Mouse (Mus musculus): ENCODE data around the gene Fnbp1l. TPM values are rescaled to one million over a fixed set of nuclear protein-coding genes. Genes with fewer than 3 reads are reported as not detected.
A peak's percentile ranks its signal among the peaks of the same experiment; 100 is the strongest.

Fnbp1l gene
- polyA plus RNA-seq, 1 experiment from 2014 or later: 273 TPM

DNA sequence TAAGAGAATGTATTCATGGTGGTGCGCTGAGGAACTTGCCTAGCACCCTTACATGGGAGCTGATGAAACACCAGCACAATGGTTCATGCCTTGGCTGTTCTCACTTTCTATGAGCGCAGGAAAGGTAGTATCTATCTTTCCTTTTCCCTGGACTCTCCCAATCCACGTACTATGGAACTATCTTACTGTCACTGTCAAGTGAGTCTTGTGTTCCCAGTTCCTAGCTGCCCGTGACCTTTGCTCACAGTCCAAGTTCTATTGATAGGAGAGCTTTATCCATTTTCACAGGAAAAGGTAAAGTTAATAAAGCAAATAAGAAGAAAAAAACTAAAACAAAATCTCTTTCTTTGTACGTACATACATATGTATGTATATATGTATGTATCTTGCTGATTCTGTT lies 28.7 kb downstream of the Fnbp1l start:
- 88% methylated on average over 5 of the region's 5 CpGs for WGBS
- H3K4me3 ChIP-seq: no peak overlapping the region
- ATAC-seq (replicated peaks): 0 out of 2 replicates have a peak, but pooled peaks have one; percentile 27

DNA sequence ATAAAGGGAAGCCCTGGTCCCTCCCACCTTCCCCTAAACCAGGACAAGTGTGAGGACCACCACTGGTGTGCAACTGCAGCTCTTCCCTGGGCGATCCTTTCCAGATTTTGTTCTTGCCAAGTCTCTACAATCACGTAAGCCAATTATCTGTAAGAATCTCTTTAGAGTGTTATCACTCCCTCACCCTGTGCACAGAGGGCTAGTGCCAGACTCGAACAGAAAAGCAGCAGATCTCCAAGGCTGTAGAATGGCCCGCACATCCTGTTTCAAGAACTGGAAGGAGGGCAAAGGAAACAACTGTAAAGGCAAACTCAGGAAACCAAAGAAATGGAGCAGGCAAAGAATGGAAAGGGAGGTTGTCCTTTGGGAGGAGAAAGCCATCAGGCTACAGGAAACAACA lies 29.2 kb downstream of the Fnbp1l start:
- Histone ChIP-seq H3K4me3 (no peak overlapping the region), H3K9me3 (no peaks in the 10 kb centered on the region), H3K4me2 (no peak overlapping the region), H3K27me3 (replicated peaks) (no peaks in the 10 kb centered on the region), H3K36me3 (replicated peaks) (no peaks in the 10 kb centered on the region), H3K9ac (no peak overlapping the region), H3K4me1 (peaks cover 24% of the 10 kb centered on the region; the same call in 1 of the 2 replicates), H3K27ac (no peak overlapping the region)
- WGBS: 67% methylated on average over 4 of the region's 4 CpGs
- no peak for ATAC-seq (replicated peaks)

More for the DNA sequence above, 28.7 kb downstream of the Fnbp1l start:
- Histone ChIP-seq H3K27ac (no peak overlapping the region), H3K36me3 (replicated peaks) (no peaks in the 10 kb centered on the region), H3K4me2 (no peak overlapping the region), H3K9ac (no peak overlapping the region), H3K27me3 (replicated peaks) (no peaks in the 10 kb centered on the region), H3K9me3 (no peaks in the 10 kb centered on the region), H3K4me1 (peaks cover 24% of the 10 kb centered on the region; the same call in 1 of the 2 replicates)

DNA sequence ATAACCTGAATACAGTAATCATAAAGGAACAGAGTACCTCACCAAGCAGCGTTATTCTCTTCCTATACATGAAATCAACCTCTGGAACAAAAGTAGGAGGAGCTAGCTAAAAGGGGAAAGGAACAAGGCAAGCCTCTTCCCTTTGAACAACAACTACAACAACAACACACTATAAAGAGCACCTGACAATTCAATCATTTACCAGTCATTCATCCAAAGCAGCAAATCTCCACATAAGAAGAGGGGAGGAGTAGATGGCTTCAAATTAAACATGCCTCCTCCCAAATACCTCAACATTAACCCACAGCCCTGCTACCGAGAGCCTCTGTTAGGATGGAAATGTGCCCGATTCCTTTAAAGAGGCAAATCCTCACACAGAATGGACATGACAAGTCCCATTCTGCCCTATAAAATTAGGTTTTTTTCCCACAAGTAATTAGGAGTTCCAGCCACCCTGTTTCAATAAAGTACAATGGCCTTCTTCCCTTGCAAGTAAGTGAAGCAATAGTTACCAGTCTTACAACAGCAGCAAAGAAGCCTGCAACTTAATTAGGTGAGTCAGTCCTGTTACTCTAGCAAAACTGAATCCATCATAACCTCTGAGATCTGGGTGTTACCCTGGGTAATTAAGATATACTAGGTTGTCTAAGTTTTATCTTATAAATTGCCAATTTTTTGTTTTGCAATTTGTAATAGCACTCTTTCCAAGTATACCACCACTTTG lies 32.4 kb downstream of the Fnbp1l start:
- Histone ChIP-seq H3K4me3 (no peak overlapping the region), H3K27me3 (replicated peaks) (no peaks in the 10 kb centered on the region), H3K36me3 (replicated peaks) (no peaks in the 10 kb centered on the region), H3K9me3 (no peaks in the 10 kb centered on the region), H3K27ac (no peak overlapping the region), H3K9ac (no peak overlapping the region), H3K4me1 (peaks cover 17% of the 10 kb centered on the region; the same call in 1 of the 2 replicates), H3K4me2 (no peak overlapping the region)
- no peak for ATAC-seq (replicated peaks)
- 66% methylated on average over 3 of the region's 3 CpGs for WGBS

DNA sequence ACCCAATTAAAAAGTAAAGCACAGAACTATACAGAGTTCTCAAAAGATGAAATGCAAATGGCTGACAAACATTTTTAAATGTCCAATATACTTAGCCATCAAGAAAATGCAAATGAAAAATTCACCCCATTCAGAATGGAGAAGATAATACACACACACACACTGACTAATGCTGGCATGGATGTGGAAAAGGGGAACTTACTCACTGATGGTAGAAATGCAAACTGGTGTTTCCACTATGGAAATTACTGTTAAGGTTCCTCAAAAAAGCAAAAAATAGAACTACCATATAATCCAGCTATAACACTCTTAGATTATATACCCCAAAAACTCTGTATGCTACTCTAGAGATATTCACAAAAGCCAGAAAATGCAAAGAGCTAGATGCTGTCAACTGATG lies 42.2 kb downstream of the Fnbp1l start:
- Histone ChIP-seq H3K27me3 (replicated peaks) (no peaks in the 10 kb centered on the region), H3K9me3 (no peaks in the 10 kb centered on the region), H3K4me2 (no peak overlapping the region), H3K36me3 (replicated peaks) (peaks cover 6% of the 10 kb centered on the region; the same call in 1 of the 2 replicates), H3K9ac (no peak overlapping the region), H3K4me3 (no peak overlapping the region), H3K27ac (no peak overlapping the region), H3K4me1 (no peaks in the 10 kb centered on the region)
- no peak for ATAC-seq (replicated peaks)

DNA sequence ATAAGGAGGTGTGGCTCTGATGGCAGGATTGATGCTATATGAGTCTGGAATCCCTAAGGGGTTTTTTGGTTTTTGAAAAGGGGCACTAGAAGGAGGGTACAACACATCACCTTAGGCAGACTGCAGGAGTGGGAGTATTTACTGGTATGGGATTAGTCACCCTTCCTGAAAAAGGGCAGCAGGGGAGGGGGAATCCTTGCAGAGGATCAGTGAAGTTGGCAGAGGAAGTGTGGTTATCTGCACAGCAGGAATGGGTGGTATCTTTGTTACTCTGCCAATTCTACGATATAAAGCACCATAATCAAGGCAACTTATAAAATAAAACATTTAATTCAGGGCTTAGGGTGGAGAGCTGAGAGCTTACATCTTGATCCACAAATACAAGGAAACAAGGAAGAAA lies 44.6 kb downstream of the Fnbp1l start:
- H3K9me3 ChIP-seq: no peaks in the 10 kb centered on the region
- 0 out of 2 replicates have a peak, but pooled peaks cover 3% of the 10 kb centered on the region for H3K4me1 ChIP-seq
- no peak overlapping the region for H3K4me2 ChIP-seq
- H3K9ac ChIP-seq: no peak overlapping the region
- H3K36me3 ChIP-seq (replicated peaks): peaks cover 6% of the 10 kb centered on the region; the same call in 1 of the 2 replicates
- no peak overlapping the region for H3K4me3 ChIP-seq
- ATAC-seq (replicated peaks): no peak
- H3K27ac ChIP-seq: no peak overlapping the region
- 61% methylated on average over 1 of the region's 1 CpGs for WGBS
- H3K27me3 ChIP-seq (replicated peaks): no peaks in the 10 kb centered on the region

DNA sequence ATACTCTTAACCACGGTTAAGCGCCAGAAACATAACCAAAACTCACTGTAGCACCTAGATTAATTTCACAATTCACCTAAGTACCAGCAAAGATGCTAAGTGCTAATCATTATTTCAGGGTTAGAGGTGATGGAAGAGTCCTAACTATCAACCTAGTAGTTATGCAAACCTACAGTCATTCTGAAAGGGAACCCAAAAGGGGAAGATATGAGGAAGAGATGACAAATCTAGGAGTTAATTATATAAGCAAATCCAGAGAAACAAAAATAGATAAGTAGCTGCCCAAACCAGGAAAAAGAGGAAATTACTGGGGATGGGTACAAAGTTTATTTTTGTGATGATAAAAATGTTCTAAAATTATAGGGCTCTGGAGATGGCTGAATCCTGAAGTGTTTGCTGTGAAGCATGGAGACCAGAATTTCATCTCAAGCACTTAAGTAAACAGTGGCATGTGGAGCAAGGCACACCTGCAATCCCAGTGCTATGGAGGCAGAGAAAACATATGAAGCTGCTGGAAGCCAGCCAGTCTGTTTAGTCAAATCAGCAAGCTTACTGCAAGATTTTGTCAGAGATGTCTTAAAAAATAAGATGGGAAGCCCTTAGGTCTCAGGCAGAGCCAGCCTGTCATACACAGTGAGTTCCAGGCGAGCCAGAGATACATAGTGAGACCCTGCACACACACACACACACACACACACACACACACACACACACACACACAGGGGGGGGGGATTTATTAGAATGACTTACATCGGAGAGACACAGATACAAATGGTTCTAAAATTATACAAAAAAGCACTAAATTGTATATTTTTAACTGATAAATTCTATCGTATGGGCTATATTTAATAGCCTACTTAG lies 45.9 kb downstream of the Fnbp1l start:
- 0 out of 2 replicates have a peak, but pooled peaks have one; percentile 48 for ATAC-seq (replicated peaks)
- Histone ChIP-seq H3K4me3 (no peak overlapping the region), H3K9me3 (no peaks in the 10 kb centered on the region), H3K9ac (no peak overlapping the region), H3K4me2 (no peak overlapping the region), H3K36me3 (replicated peaks) (peaks cover 6% of the 10 kb centered on the region; the same call in 1 of the 2 replicates), H3K27ac (no peak overlapping the region), H3K27me3 (replicated peaks) (no peaks in the 10 kb centered on the region), H3K4me1 (0 out of 2 replicates have a peak, but pooled peaks cover 3% of the 10 kb centered on the region)
- 90% methylated on average over 5 of the region's 5 CpGs for WGBS

DNA sequence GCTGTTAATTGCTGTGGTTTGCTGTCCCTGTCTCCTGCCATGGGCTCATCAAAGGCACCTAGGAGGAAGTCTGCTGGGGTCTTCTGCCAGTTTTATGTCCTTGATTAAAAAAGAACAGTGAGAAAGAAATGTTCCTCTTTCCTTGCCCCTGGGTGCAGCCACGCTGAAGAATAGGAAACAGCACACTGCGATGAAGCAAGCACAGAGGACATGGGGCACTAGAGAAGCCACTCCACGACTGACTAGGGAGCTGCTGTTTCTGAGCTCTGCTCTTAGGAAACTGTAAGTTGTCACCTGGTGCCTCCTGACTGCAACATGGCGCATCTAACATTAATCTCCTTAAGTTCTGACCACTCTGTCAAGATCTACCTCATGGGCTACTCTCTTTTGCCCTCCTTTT lies 53.0 kb downstream of the Fnbp1l start:
- Histone ChIP-seq H3K9ac (no peak overlapping the region), H3K4me3 (no peak overlapping the region), H3K4me1 (no peaks in the 10 kb centered on the region), H3K9me3 (no peaks in the 10 kb centered on the region), H3K27ac (no peak overlapping the region), H3K4me2 (no peak overlapping the region), H3K36me3 (replicated peaks) (peaks cover 5% of the 10 kb centered on the region; the same call in 1 of the 2 replicates), H3K27me3 (replicated peaks) (no peaks in the 10 kb centered on the region)
- 73% methylated on average over 4 of the region's 4 CpGs for WGBS
- ATAC-seq (replicated peaks): no peak

DNA sequence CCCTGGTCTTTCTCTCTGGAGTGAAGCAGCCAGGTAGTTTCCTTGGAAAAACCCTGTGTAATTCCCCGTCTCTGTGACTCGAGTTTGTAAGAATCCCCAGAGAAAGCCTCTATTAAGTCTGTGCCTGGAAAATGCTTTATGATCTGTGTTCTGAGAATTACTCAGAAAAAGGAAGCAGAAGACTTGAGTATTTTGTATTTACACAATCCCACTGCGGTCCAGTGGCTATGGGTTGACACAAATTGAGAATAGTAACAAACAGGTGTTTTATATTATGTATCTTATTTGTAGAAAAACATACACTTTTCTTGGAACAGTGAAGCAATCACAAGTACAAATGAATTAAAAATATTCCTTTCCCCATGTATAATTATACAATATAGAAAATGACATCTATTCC lies 53.4 kb downstream of the Fnbp1l start:
- ATAC-seq (replicated peaks): no peak

DNA sequence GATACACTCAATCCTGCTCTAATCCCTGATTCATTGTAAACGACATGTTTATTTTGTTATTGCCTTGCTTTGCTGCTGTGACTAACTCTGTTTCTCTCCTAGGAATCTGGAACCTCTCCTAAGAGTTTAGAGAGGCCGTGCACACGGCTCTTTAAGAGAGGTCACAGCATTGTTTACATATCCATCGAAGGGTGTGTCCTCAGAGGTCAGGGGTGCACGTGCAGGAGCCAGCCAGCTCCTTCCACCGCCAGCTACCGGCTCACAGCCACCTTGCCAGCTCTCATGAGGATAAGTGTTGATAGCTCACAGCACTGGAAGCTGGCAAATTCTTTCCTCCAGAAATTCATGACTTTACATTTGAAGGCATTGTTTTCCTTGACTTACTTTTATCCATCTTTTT lies 54.2 kb downstream of the Fnbp1l start:
- Histone ChIP-seq H3K4me2 (no peak overlapping the region), H3K4me1 (no peaks in the 10 kb centered on the region), H3K4me3 (no peak overlapping the region), H3K36me3 (replicated peaks) (peaks cover 8% of the 10 kb centered on the region; the same call in 1 of the 2 replicates), H3K9ac (no peak overlapping the region), H3K9me3 (no peaks in the 10 kb centered on the region), H3K27ac (no peak overlapping the region), H3K27me3 (replicated peaks) (no peaks in the 10 kb centered on the region)
- 52% methylated on average over 7 of the region's 7 CpGs for WGBS
- ATAC-seq (replicated peaks): no peak

More for the DNA sequence above, 53.4 kb downstream of the Fnbp1l start:
- peaks cover 5% of the 10 kb centered on the region; the same call in 1 of the 2 replicates for H3K36me3 ChIP-seq (replicated peaks)
- no peak overlapping the region for H3K9ac ChIP-seq
- no peaks in the 10 kb centered on the region for H3K27me3 ChIP-seq (replicated peaks)
- no peak overlapping the region for H3K4me3 ChIP-seq
- H3K27ac ChIP-seq: no peak overlapping the region
- H3K4me1 ChIP-seq: no peaks in the 10 kb centered on the region
- no peaks in the 10 kb centered on the region for H3K9me3 ChIP-seq
- H3K4me2 ChIP-seq: no peak overlapping the region
- 79% methylated on average over 3 of the region's 3 CpGs for WGBS

DNA sequence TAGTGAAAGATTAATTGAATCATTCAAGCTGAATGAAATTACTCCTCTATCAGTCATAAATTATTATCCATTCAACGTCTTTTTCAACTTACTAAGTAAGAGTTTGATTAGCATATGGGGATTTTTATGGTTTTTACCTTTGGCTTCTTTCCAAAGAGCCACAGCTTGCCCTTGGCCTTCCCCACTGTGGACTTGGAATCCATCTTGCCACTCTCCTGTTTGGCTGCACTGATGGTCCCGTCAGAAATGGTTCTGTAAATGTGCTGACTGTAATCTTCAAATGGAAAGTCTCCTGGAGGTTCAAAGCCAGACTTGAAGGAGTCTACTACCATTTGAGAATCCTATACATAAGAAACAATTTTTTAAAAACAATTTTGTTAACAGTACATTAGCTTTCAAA lies 61.7 kb downstream of the Fnbp1l start:
- Histone ChIP-seq H3K27ac (no peak overlapping the region), H3K4me2 (no peak overlapping the region), H3K9me3 (no peaks in the 10 kb centered on the region), H3K36me3 (replicated peaks) (0 out of 2 replicates have a peak, but pooled peaks cover 3% of the 10 kb centered on the region), H3K4me3 (no peak overlapping the region), H3K9ac (no peak overlapping the region), H3K4me1 (no peaks in the 10 kb centered on the region), H3K27me3 (replicated peaks) (no peaks in the 10 kb centered on the region)
- WGBS: 65% methylated on average over 2 of the region's 2 CpGs
- no peak for ATAC-seq (replicated peaks)

DNA sequence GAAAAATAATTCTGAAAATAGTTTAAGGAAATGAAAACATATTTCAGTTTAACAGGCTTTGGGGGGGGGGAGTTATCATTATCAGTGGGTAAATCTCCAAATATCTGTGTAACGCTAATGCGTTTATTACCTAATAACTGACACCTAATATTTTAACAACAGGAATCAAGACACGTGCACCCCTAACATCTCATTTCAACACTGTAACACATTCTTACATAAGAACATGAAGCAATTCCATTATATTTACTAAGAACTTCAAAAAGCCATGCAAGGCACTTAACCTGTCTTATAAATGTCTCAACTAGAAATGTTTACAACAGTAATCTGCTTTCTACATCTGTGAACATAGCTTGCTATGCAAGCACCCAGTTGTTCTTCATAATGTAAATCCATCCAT lies 68.3 kb downstream of the Fnbp1l start:
- WGBS: 98% methylated on average over 3 of the region's 3 CpGs
- Histone ChIP-seq H3K27me3 (replicated peaks) (no peaks in the 10 kb centered on the region), H3K4me3 (no peak overlapping the region), H3K4me2 (no peak overlapping the region), H3K36me3 (replicated peaks) (peaks cover 5% of the 10 kb centered on the region; the same call in 1 of the 2 replicates), H3K9me3 (no peaks in the 10 kb centered on the region), H3K9ac (no peak overlapping the region), H3K4me1 (no peaks in the 10 kb centered on the region), H3K27ac (no peak overlapping the region)
- ATAC-seq (replicated peaks): no peak

DNA sequence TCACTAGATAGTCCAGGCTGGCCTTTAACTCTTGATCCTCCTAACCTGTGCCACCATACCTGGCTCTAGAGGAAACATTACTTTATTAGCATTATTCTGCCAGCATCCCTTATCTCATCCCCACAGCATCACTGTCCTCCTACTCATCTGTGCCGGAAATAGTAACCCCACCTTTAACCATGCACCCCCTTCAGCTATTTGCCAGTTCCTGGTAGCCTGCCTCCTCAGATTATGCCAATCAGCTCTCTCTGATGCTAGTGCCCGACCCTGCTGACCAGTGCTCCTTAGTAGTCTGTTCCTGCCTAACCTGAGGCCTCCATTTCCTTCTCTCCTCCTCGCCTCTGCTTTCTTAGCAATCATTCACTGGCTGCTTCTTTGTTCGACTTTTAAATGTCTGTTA lies 72.0 kb downstream of the Fnbp1l start:
- peaks cover 27% of the 10 kb centered on the region for H3K36me3 ChIP-seq (replicated peaks)
- no peaks in the 10 kb centered on the region for H3K27me3 ChIP-seq (replicated peaks)
- H3K9ac ChIP-seq: no peak overlapping the region
- ATAC-seq (replicated peaks): no peak
- WGBS: 87% methylated on average over 4 of the region's 4 CpGs
- no peaks in the 10 kb centered on the region for H3K9me3 ChIP-seq
- H3K4me1 ChIP-seq: no peaks in the 10 kb centered on the region
- no peak overlapping the region for H3K27ac ChIP-seq
- no peak overlapping the region for H3K4me2 ChIP-seq
- H3K4me3 ChIP-seq: no peak overlapping the region
